Mouse (Mus musculus): ENCODE results near the gene Gm7951. TPM values are rescaled to one million over a fixed set of nuclear protein-coding genes. Genes with fewer than 3 reads are reported as not detected.
"Not testable (repeated sequence)": the region's sequence is repeated elsewhere in the genome, so short reads cannot be mapped to it uniquely, and the experiment has no call there.

Gm7951 gene
- not detected in 2 replicates for total RNA-seq (2012; rRNA removed)

DNA sequence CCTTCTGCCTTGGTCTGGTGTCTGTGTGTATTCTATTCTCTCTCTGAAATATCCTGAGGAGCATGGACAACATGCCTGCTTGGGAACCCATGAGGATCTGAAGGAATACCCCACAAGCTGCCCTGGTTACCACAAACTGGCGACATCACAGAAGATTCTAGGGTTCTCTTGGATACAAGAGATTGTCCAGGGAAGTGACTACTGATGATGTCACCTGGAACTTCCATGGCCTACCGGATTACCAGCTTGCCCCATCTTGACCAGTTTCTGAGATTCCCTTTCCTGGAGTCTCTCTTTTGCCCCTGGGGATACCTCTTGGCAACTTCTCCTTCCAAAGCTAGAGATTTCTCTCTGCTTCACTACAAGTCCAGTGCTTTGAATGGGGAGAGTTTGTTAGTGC, at the start of gene Gm7951:
Gene Gm7951 (minus strand): TSS at position 101 of the 400 bp plus-strand sequence.
- H3K27ac ChIP-seq (ENCODE audit: insufficient read depth, low read depth, low read length, poor library complexity, severe bottlenecking); H3K4me1 ChIP-seq (ENCODE audit: control insufficient read depth in 2 of 2, insufficient read depth in 2 of 2, low read length in 2 of 2, poor library complexity in 1 of 2); DNase-seq (ENCODE audit: low read depth, low spot score); H3K9me3 ChIP-seq (ENCODE audit: control insufficient read depth, insufficient read depth, low read depth, low read length); H3K4me3 ChIP-seq (ENCODE audit: insufficient read depth in 1 of 2, low read depth in 1 of 2, low read length in 2 of 2, poor library complexity in 1 of 2, severe bottlenecking in 1 of 2); H3K36me3 ChIP-seq (ENCODE audit: control insufficient read depth, insufficient read depth, low read length, poor library complexity, severe bottlenecking); in situ Hi-C loops (cut with MboI; ENCODE audit: low sequenced_read_pairs in 2 of 2, unreplicated experiment in 2 of 2); H3K9ac ChIP-seq (ENCODE audit: insufficient read depth, low read depth, low read length, poor library complexity, severe bottlenecking): not testable (repeated sequence)

- DNase-seq (ENCODE audit: low read depth, low spot score); in situ Hi-C loops (cut with MboI; ENCODE audit: low sequenced_read_pairs in 2 of 2, unreplicated experiment in 2 of 2); H3K9ac ChIP-seq (ENCODE audit: insufficient read depth, low read depth, low read length, poor library complexity, severe bottlenecking); H3K27ac ChIP-seq (ENCODE audit: insufficient read depth, low read depth, low read length, poor library complexity, severe bottlenecking); H3K4me1 ChIP-seq (ENCODE audit: control insufficient read depth in 2 of 2, insufficient read depth in 2 of 2, low read length in 2 of 2, poor library complexity in 1 of 2); H3K4me3 ChIP-seq (ENCODE audit: insufficient read depth in 1 of 2, low read depth in 1 of 2, low read length in 2 of 2, poor library complexity in 1 of 2, severe bottlenecking in 1 of 2); H3K9me3 ChIP-seq (ENCODE audit: control insufficient read depth, insufficient read depth, low read depth, low read length); H3K36me3 ChIP-seq (ENCODE audit: control insufficient read depth, insufficient read depth, low read length, poor library complexity, severe bottlenecking): not testable (repeated sequence)
These were observed 45.4 kb upstream of the Gm7951 start, which contains the start of gene Gm17027 for GRCm38 (mm10) chr14:42162522-42162921. TSS of gene Gm17027 (minus strand) at chr14:42162622.

DNA sequence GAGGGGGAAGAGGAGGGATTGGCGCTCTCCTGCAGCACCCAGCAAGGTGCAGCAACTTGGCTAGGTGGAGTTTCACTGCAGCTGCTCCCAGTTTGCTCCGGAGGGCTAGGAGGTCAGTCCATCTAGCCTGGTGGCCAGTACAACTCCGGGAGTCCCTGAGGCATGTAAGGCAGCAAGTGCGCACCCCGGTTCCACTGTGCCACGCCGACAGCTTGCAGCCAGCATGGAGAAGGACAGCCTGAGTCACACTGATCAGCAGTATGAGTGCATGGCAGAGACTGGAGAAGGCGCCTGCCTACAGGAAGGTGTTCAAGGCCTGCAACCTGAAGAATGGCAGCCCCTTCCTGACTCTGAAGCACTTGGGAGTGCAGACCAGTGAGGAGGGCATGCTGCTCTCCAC, 17.4 kb upstream of the Gm7951 start:
- H3K4me1 ChIP-seq (ENCODE audit: control insufficient read depth in 2 of 2, insufficient read depth in 2 of 2, low read length in 2 of 2, poor library complexity in 1 of 2); DNase-seq (ENCODE audit: low read depth, low spot score); H3K4me3 ChIP-seq (ENCODE audit: insufficient read depth in 1 of 2, low read depth in 1 of 2, low read length in 2 of 2, poor library complexity in 1 of 2, severe bottlenecking in 1 of 2); in situ Hi-C loops (cut with MboI; ENCODE audit: low sequenced_read_pairs in 2 of 2, unreplicated experiment in 2 of 2); H3K27ac ChIP-seq (ENCODE audit: insufficient read depth, low read depth, low read length, poor library complexity, severe bottlenecking); H3K9me3 ChIP-seq (ENCODE audit: control insufficient read depth, insufficient read depth, low read depth, low read length); H3K9ac ChIP-seq (ENCODE audit: insufficient read depth, low read depth, low read length, poor library complexity, severe bottlenecking); H3K36me3 ChIP-seq (ENCODE audit: control insufficient read depth, insufficient read depth, low read length, poor library complexity, severe bottlenecking): not testable (repeated sequence)

DNA sequence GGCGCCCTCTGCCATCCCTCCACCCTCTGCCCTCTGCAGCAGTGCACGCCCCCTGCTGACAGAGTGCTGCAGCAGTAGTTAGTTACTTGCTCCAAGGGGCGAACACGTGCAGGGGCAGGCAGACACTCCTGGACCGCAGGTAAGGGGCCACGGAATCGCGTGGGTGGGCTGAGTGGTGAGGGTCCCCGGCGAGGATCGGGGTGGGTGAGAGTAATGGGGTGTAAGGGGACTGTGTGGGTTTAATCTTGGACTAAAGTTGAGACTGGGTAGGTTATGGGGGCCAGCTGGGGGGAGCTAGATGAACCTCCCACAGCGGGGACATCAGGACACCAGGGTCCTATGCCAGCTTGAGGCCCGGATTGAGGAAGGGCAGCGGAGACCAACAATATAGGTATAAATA, 16.6 kb upstream of the Gm7951 start:
- H3K9ac ChIP-seq (ENCODE audit: insufficient read depth, low read depth, low read length, poor library complexity, severe bottlenecking); DNase-seq (ENCODE audit: low read depth, low spot score); H3K4me3 ChIP-seq (ENCODE audit: insufficient read depth in 1 of 2, low read depth in 1 of 2, low read length in 2 of 2, poor library complexity in 1 of 2, severe bottlenecking in 1 of 2); in situ Hi-C loops (cut with MboI; ENCODE audit: low sequenced_read_pairs in 2 of 2, unreplicated experiment in 2 of 2); H3K36me3 ChIP-seq (ENCODE audit: control insufficient read depth, insufficient read depth, low read length, poor library complexity, severe bottlenecking); H3K4me1 ChIP-seq (ENCODE audit: control insufficient read depth in 2 of 2, insufficient read depth in 2 of 2, low read length in 2 of 2, poor library complexity in 1 of 2); H3K27ac ChIP-seq (ENCODE audit: insufficient read depth, low read depth, low read length, poor library complexity, severe bottlenecking); H3K9me3 ChIP-seq (ENCODE audit: control insufficient read depth, insufficient read depth, low read depth, low read length): not testable (repeated sequence)

Other genes starting within 250 kb of the Gm7951 start
- not detected in 2 replicates for gene Gm7980, start 210.1 kb downstream of the Gm7951 start, total RNA-seq (2012; rRNA removed)
- gene 1700049E17Rik1, start 192.4 kb downstream of the Gm7951 start, total RNA-seq (2012; rRNA removed), result not detected in 2 replicates
- 0.16 and 0.22 TPM in 2 replicates for gene 1700024B05Rik, start 173.4 kb downstream of the Gm7951 start, total RNA-seq (2012; rRNA removed)
- gene Gm6401, start 149.4 kb downstream of the Gm7951 start, total RNA-seq (2012; rRNA removed), result not detected in 2 replicates
- gene Gm3543, start 134.0 kb downstream of the Gm7951 start, total RNA-seq (2012; rRNA removed), result not detected in 2 replicates
- not detected in 2 replicates for gene Gm17027, start 45.3 kb upstream of the Gm7951 start, total RNA-seq (2012; rRNA removed)
- gene Gm3573, start 73.4 kb upstream of the Gm7951 start, total RNA-seq (2012; rRNA removed), result not detected in 2 replicates
- gene Gm17026, start 142.7 kb upstream of the Gm7951 start, total RNA-seq (2012; rRNA removed), result not detected in 2 replicates
- gene Gm9611, start 180.0 kb upstream of the Gm7951 start, total RNA-seq (2012; rRNA removed), result not detected in 2 replicates
- gene Gm7995, start 192.8 kb upstream of the Gm7951 start, total RNA-seq (2012; rRNA removed), result 0.18 and 0.21 TPM in 2 replicates